Mouse (Mus musculus) midbrain, embryonic 11.5 days (tissue): ENCODE results near the gene Parp16. TPM values are rescaled to one million over a fixed set of nuclear protein-coding genes. Genes with fewer than 3 reads are reported as not detected.
"Not testable (repeated sequence)": the region's sequence is repeated elsewhere in the genome, so short reads cannot be mapped to it uniquely, and the experiment has no call there.

ENCODE experiments used
- ATAC-seq: fragments of 200-750 bp; cut with Nextera tagmentation; 2 replicates; pipeline ENCODE4 v1.8.0; 2017; ENCODE audit warnings: moderate TSS enrichment, moderate library complexity; ENCODE audit not compliant: low FRiP score
- DNase-seq: peaks from one replicate; pipeline ENCODE4 v3.0.0; 2015; ENCODE audit warnings: low spot score; ENCODE audit errors: missing footprints
- H3K27ac ChIP-seq: fragments of 300-500 bp; sonication (generic); 2 replicates; pipeline ENCODE4 v1.5.1; 2014; ENCODE audit warnings: low read depth, low read length
- H3K27me3 ChIP-seq: fragments of 300-500 bp; sonication (generic); 2 replicates; pipeline ENCODE4 v1.6.1; 2014; ENCODE audit warnings: mild to moderate bottlenecking, low read length, moderate library complexity, mixed read lengths; ENCODE audit not compliant: control insufficient read depth, insufficient read depth
- H3K36me3 ChIP-seq: fragments of 300-500 bp; sonication (generic); 2 replicates; pipeline ENCODE4 v1.6.1; 2014; ENCODE audit warnings: mild to moderate bottlenecking, low read length, moderate library complexity, mixed read lengths; ENCODE audit not compliant: control insufficient read depth, insufficient read depth
- H3K4me1 ChIP-seq: fragments of 300-500 bp; sonication (generic); 2 replicates; pipeline ENCODE4 v1.6.1; 2014; ENCODE audit warnings: low read length; ENCODE audit not compliant: control insufficient read depth, insufficient read depth
- H3K4me2 ChIP-seq: fragments of 300-500 bp; sonication (generic); 2 replicates; pipeline ENCODE4 v1.6.1; 2014; ENCODE audit warnings: mild to moderate bottlenecking, moderate library complexity
- H3K4me3 ChIP-seq: fragments of 300-500 bp; sonication (generic); 2 replicates; pipeline ENCODE4 v1.5.1; 2014; ENCODE audit warnings: low read depth, low read length
- H3K9ac ChIP-seq: fragments of 300-500 bp; sonication (generic); 2 replicates; pipeline ENCODE4 v1.6.1; 2014; ENCODE audit warnings: low read length
- H3K9me3 ChIP-seq: fragments of 300-500 bp; sonication (generic); 2 replicates; pipeline ENCODE4 v1.6.1; 2016; ENCODE audit warnings: low read length; ENCODE audit not compliant: control insufficient read depth
- WGBS: fragments of 180-500 bp; shearing (Covaris S2); extraction: QIAGEN DNeasy Blood & Tissue Kit; methylation state at CpG from one replicate; pipeline ENCODE4 v1.1.7; 2014; 5-methylcytosine and 5-hydroxymethylcytosine counted together
- polyA plus RNA-seq: library from polyadenylated mRNA; unstranded; fragments of >200 nt; fragmentation: Nextera tagmentation; extraction: Ambion mirVana; gene quantifications from 2 replicates; pipeline ENCODE4 v1.2.1, GENCODE M21; 2014

Gene Parp16
- polyA plus RNA-seq, 1 experiment from 2014 or later = 6.4 TPM

GRCm38 (mm10) chr9:65201021-65201380 is 5.8 kb downstream of the Parp16 start:
- ATAC-seq (no peak), DNase-seq (no peak)
- Histone ChIP-seq H3K9me3 (no peaks in the 10 kb centered on the region), H3K27ac (peak overlapping the region; percentile 20; the same call in 1 of the 2 replicates), H3K27me3 (no peaks in the 10 kb centered on the region), H3K36me3 (no peaks in the 10 kb centered on the region), H3K4me1 (no peaks in the 10 kb centered on the region; the same call in 1 of the 2 replicates), H3K4me3 (no peak overlapping the region), H3K4me2 (no peak overlapping the region), H3K9ac (no peak overlapping the region)
- WGBS = 52% methylated on average over 3 of the region's 3 CpGs

GRCm38 (mm10) chr9:65201381-65202164 is 6.4 kb downstream of the Parp16 start:
- H3K9ac ChIP-seq = peak overlapping the region; percentile 61
- H3K4me1 ChIP-seq = no peaks in the 10 kb centered on the region
- H3K27me3 ChIP-seq = no peaks in the 10 kb centered on the region
- no peaks in the 10 kb centered on the region for H3K36me3 ChIP-seq
- DNase-seq = peak; percentile 98
- WGBS = under 1% methylated on average over 18 of the region's 18 CpGs
- peak overlapping the region; percentile 28; the same call in 1 of the 2 replicates for H3K27ac ChIP-seq
- H3K4me2 ChIP-seq = peak overlapping the region; percentile 49
- ATAC-seq = peak; percentile 92
- peak overlapping the region; percentile 25 for H3K4me3 ChIP-seq
- no peaks in the 10 kb centered on the region for H3K9me3 ChIP-seq

- no peaks in the 10 kb centered on the region for H3K4me1 ChIP-seq
- peak overlapping the region; percentile 49 for H3K4me2 ChIP-seq
- peak overlapping the region; percentile 61 for H3K9ac ChIP-seq
- ATAC-seq (peak; percentile 49), DNase-seq (no peak)
- no peaks in the 10 kb centered on the region for H3K27me3 ChIP-seq
- 32% methylated on average over 11 of the region's 11 CpGs for WGBS
- peak overlapping the region; percentile 28; the same call in 1 of the 2 replicates for H3K27ac ChIP-seq
- H3K36me3 ChIP-seq = no peaks in the 10 kb centered on the region
- H3K4me3 ChIP-seq = peak overlapping the region; percentile 25
- no peaks in the 10 kb centered on the region for H3K9me3 ChIP-seq
Measured at GRCm38 (mm10) chr9:65202165-65202754, 7.1 kb downstream of the Parp16 start.

- Histone ChIP-seq H3K4me1 (no peaks in the 10 kb centered on the region), H3K9me3 (no peaks in the 10 kb centered on the region), H3K4me3 (no peak overlapping the region), H3K9ac (no peak overlapping the region), H3K36me3 (no peaks in the 10 kb centered on the region), H3K27me3 (no peaks in the 10 kb centered on the region), H3K27ac (no peak overlapping the region), H3K4me2 (no peak overlapping the region)
- 73% methylated on average over 11 of the region's 11 CpGs for WGBS
- ATAC-seq = no peak
- no peak for DNase-seq
Measured at GRCm38 (mm10) chr9:65205049-65205815, 10.1 kb downstream of the Parp16 start.

- not testable (repeated sequence) for H3K9ac ChIP-seq, H3K36me3 ChIP-seq, DNase-seq, H3K9me3 ChIP-seq, H3K27me3 ChIP-seq, H3K4me2 ChIP-seq, H3K27ac ChIP-seq, ATAC-seq, H3K4me1 ChIP-seq, H3K4me3 ChIP-seq
- WGBS = 93% methylated on average over 9 of the region's 9 CpGs
Measured at GRCm38 (mm10) chr9:65207041-65207815, 12.1 kb downstream of the Parp16 start.

GRCm38 (mm10) chr9:65208293-65209179 is 13.4 kb downstream of the Parp16 start:
- no peak for DNase-seq
- H3K4me2 ChIP-seq = no peak overlapping the region
- H3K27me3 ChIP-seq = no peaks in the 10 kb centered on the region
- no peak overlapping the region for H3K27ac ChIP-seq
- no peak for ATAC-seq
- H3K36me3 ChIP-seq = no peaks in the 10 kb centered on the region
- no peak overlapping the region for H3K4me3 ChIP-seq
- no peaks in the 10 kb centered on the region for H3K9me3 ChIP-seq
- H3K9ac ChIP-seq = no peak overlapping the region
- no peaks in the 10 kb centered on the region for H3K4me1 ChIP-seq
- WGBS = 89% methylated on average over 32 of the region's 32 CpGs

- Histone ChIP-seq H3K4me1 (peaks cover 6% of the 10 kb centered on the region), H3K9me3 (no peaks in the 10 kb centered on the region), H3K4me2 (no peak overlapping the region), H3K36me3 (no peaks in the 10 kb centered on the region), H3K4me3 (no peak overlapping the region), H3K27me3 (no peaks in the 10 kb centered on the region), H3K9ac (no peak overlapping the region), H3K27ac (no peak overlapping the region)
- no peak for DNase-seq
- WGBS = 46% methylated on average over 1 of the region's 1 CpGs
- no peak for ATAC-seq
Measured at GRCm38 (mm10) chr9:65211598-65211997, 16.4 kb downstream of the Parp16 start.

GRCm38 (mm10) chr9:65214425-65214777 is 19.2 kb downstream of the Parp16 start:
- no peaks in the 10 kb centered on the region for H3K27me3 ChIP-seq
- no peaks in the 10 kb centered on the region for H3K36me3 ChIP-seq
- H3K9me3 ChIP-seq = no peaks in the 10 kb centered on the region
- no peak overlapping the region for H3K27ac ChIP-seq
- H3K4me2 ChIP-seq = peak overlapping the region; percentile 92
- H3K9ac ChIP-seq = peak overlapping the region; percentile 84; the same call in 1 of the 2 replicates
- H3K4me3 ChIP-seq = peak overlapping the region; percentile 57
- WGBS = 25% methylated on average over 10 of the region's 10 CpGs
- no peak for DNase-seq
- H3K4me1 ChIP-seq = peaks cover 6% of the 10 kb centered on the region
- no peak for ATAC-seq
